Mouse (Mus musculus) left cerebral cortex, postnatal 14 days (tissue): ENCODE results near the gene Shkbp1. TPM values are rescaled to one million over a fixed set of nuclear protein-coding genes. Genes with fewer than 3 reads are reported as not detected.

ENCODE experiments used
- DNase-seq, 2 experiments: peaks; one replicate each; pipeline ENCODE4 v3.0.0; 2021 to 2022; ENCODE audit warnings: low spot score in 2 of 2, mixed read lengths in 1 of 2
- intact Hi-C: fragments of 180-260 bp; cut with DNase I; formaldehyde crosslinking; loops from one replicate; pipeline ENCODE4 v1.15.1; 2025
- total RNA-seq, 2 experiments: library from RNA; stranded (reverse); gene quantifications; 2 replicates each; pipeline ENCODE4 v1.2.3; 2021

The Shkbp1 gene
- total RNA-seq, 2 experiments from 2014 or later, result 22.2 to 27.4 TPM

- intact Hi-C loops, result loop anchor here (2.0 kb wide), 1 partner anchor 23 kb away; no protein-coding TSS in a partner anchor
- DNase-seq, result no peak
Measured at GRCm38 (mm10) chr7:27325697-27326096, 30.1 kb downstream of the Shkbp1 start.

- no peak for DNase-seq
- intact Hi-C loops, result no loop called here
Measured at GRCm38 (mm10) chr7:27324928-27325327, 30.9 kb downstream of the Shkbp1 start.

- DNase-seq, result no peak
- intact Hi-C loops, result no loop called here
Measured at GRCm38 (mm10) chr7:27324161-27324560, 31.7 kb downstream of the Shkbp1 start.

DNA sequence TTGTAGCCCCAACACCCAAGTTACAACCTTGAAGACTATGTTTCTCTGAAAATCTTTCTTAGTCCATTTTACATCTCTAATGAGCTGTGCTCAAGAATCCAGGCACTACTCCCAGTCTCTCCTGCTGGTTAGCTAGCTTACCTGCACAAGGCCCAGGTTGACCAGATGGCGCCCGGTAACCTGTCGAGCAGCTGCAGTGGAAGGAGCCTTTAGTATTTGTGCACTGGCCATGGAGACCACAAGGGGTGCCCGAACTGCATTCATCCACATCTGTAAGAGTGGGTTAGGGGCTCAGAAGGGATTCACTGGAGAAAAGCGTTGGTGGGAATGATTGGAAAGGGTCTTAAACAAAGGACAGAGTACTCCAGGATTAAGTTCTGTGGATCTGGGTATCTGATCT lies 32.8 kb downstream of the Shkbp1 start:
- intact Hi-C loops, result no loop called here
- no peak for DNase-seq

DNA sequence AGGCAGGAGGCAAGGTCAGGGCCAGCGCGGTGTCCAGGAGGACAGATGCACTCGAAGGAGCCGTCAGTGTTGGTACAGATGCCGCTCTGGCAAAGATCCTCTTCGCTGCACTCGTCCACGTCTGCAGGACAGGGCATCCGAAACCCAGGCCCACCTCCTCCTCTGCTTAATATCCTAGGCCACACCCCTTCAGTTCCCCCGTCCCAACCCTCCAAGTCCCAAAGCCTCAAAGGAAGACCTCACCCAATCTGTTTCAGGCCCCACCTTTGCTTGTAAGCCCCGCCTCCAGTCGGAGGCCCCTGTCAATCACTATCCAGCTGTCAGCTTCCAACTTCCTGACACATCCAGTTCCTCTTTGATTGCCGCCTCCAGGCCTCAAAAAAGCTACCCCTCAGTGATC lies 33.5 kb downstream of the Shkbp1 start:
- intact Hi-C loops, result no loop called here
- no peak for DNase-seq

DNA sequence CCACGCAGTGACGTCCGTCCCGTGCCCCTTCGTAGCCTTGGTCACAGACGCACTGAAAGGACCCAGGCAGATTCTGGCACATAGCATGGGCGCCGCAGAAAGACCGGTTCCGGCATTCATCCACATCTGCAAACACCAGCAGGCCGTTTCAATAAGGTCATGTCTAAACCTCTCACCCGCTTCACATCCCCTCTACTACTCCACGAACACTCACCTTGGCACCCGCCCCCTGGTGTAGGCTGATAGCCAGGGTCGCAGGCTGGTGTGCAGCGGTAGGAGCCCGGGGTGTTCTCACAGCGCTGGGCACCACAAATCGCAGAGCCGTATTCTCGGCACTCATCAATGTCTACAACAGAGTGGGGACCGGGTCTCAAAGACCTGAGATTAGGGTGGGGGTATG lies 36.4 kb downstream of the Shkbp1 start:
- intact Hi-C loops, result no loop called here
- DNase-seq, result no peak

DNA sequence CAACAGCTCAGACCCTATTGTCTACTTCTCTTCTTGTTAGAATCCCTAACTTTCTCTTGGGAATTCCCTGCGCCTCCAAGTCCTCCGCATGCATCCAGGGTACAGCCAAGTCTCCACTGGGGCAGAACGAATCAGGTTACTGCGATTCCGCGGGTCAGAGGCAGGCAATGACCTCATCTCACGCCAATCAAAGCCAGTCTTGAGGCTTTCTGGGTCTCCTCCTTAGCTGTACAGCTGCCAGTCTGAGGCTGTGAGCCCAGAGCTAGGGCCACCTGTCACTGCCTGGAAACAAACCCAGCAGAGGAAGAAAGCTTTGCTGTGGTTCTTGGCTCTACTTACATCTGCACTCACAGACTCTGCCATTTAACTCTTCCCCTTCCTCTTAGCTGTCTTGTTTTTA lies 39.9 kb downstream of the Shkbp1 start:
- DNase-seq, result peak in 1 of 2 experiments; percentile 58
- intact Hi-C loops, result no loop called here

DNA sequence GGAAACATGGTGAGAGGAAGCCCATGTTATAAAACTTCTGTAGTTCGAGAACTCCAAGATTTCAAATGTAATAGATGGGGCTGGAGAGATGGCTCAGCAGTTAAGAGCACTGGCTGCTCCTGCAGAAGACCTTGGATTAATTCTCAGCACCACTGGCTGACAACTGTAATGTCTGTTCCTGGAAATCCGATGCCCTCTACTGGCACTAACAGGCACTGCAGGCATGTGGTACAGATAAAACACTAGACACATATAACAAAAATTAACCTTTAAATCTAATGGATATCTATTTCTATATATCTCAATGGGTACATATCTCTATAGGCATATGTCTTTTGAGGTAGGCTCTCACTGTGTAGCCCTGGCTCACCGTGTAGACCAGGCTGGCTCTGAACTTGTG lies 41.4 kb downstream of the Shkbp1 start:
- DNase-seq, result no peak
- intact Hi-C loops, result no loop called here

DNA sequence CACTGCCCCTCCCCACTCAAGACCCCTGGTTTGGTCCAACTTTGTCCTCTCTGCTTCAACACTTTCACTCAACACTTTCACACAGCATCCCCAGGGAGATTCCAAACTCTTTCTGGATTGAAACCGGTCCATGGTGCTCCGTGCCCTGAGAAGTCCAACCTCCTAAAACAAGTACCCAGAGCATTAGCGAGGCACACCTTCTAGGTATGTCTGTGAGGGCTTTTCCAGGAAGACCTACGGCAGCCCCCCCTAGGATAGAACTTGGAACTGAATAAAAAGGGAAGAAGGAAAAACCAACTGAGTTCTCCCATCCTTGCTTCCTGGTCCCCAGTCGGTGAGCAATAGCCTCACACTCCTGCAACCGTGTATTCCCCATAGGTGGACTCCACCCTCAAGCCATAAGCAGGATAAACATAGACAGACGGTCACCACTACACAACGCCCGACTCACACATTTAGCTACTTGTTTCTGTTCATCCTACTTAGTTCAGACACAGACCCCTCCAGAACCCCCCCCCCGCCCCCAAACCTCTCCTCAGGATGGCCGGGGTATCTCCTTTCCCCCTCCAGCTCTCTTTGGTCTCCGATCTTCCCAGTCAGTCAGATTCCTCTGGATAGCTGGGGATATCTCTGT lies 44.1 kb downstream of the Shkbp1 start:
- intact Hi-C loops, result no loop called here
- no peak for DNase-seq

GRCm38 (mm10) chr7:27310996-27311535 lies 44.8 kb downstream of the Shkbp1 start:
- DNase-seq, result no peak
- intact Hi-C loops, result no loop called here

- intact Hi-C loops, result no loop called here
- no peak for DNase-seq
Measured at GRCm38 (mm10) chr7:27310306-27310705, 45.5 kb downstream of the Shkbp1 start.

- no peak for DNase-seq
- intact Hi-C loops, result no loop called here
Measured at GRCm38 (mm10) chr7:27309832-27310231, 46.0 kb downstream of the Shkbp1 start.

DNA sequence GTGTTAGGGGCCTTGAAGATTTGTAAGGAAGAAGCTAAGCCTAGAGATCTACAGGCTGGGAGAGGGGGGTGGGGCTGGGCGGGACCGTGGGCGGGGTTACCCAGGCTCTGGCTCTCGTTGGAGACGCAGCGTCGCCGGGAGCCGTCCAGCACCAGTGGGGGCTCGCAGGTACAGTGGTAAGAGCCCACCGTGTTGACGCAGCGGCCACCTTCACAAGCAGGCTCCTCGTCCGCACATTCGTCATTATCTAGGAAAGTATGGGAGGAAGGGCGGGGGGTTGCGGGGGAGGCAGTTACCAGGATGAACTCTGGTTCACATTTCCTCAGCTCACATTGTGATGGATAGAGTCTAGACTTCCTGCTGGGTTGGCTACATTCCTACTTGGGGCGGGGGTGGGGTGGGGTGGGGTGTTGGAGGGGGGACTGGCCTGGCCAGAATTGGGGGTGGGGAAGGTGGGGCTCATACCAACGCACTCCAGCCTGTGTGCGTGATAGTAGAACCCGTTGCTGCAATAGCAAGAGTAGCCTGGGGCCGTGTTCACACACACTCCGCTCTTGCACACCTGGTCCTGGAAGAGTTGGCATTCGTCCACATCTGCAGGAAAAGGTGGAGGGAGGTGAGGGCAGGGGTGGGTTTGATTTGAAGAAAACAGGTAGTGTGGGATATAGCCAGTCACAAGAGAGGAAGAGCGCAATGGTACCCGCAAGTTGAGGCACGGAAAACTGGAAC lies 46.8 kb downstream of the Shkbp1 start:
- DNase-seq, result no peak
- intact Hi-C loops, result no loop called here

DNA sequence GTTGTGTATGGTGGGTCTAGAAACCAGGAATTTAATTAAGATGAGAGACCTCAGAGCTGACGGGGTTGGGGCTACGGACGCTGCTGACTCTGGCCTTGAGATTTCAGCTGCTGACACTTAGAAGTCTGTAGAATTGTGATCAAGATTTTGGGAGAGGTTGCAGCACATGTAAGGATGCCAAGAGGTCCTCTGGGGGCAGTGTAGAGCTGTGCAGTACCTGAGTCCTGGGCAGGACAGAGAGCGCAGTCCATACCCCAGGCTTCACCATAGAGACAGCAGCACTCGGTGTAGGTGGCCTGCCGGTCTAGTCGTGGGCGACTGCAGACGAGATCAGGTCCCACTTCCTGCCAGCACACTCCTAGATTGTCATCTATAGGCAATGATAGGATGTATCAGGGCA lies 48.3 kb downstream of the Shkbp1 start:
- intact Hi-C loops, result no loop called here
- no peak for DNase-seq

DNA sequence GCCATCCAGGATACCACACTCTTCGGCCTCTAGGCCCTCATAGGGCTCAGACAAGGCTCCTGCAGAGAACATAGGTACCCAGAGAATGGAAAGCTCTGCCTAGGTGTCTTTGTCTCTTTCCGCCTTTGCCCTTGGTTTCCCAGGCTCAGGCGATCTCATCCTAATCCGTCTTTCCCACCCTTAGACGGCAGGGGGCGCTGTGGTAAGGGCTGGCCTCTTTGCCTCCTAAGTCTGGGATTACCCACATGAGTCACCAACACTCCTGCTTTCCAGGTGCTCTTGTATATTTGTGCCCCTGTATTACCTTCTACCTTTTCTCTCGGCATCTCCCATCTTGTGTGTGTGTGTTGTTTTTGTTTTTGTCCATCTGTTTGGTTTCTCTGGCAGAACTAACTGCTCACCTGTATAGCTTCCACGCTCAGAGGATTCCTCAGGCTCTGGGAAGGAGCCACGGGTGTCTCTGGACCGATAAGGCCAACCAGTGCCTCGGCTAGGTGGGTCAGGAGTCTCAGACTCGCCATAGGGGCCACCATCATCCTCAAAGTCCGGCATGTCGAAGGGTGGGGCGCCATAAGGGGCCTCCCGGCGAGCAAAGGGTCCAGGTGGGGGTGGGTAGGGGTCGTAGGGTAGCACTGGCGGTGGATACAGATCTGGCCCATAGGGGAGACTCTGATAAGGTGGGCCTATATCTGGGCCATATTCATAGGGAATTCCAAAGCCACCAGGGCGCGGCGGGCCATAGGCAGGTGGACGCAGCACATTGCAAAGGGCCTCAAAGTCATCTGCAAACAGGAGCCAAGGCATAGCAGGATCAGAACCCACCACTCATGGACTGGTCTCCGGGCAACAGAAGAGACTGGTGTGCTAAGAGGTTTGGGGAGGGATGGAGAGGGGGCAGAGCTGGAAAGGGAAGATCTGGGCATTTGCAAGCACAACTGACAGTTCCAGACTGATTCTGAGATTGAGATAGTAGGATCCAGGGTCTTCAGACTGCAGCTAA lies 49.4 kb downstream of the Shkbp1 start:
- intact Hi-C loops, result no loop called here
- DNase-seq, result no peak

GRCm38 (mm10) chr7:27305091-27305730 lies 50.6 kb downstream of the Shkbp1 start:
- intact Hi-C loops, result no loop called here
- DNase-seq, result no peak

- peak; percentile 76 to 79 for DNase-seq
Measured at GRCm38 (mm10) chr7:27302172-27302571, 53.6 kb downstream of the Shkbp1 start.

DNA sequence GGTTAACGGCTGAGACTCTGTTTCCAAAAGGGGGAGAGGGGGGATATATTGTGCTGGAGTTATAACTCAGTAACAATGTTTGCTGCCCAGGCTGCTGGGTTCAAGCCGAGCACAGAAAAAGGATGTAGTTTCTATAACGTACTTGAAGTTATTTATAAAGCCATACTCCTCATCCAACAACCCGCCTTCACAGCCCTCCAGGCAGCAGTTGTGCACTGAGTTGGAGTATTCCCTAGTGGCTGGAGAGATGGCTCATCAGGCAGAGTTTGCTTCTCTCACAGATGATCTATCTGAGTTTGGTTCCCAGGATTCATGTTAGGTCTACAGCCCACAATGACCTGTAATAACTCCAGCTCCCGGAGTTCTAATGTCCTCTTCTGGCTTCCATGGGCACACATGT lies 55.0 kb downstream of the Shkbp1 start:
- intact Hi-C loops, result no loop called here

More at GRCm38 (mm10) chr7:27302172-27302571, 53.6 kb downstream of the Shkbp1 start:
- intact Hi-C loops, result loop anchor here (2.0 kb wide), 1 partner anchor 25 kb away; no protein-coding TSS in a partner anchor

DNA sequence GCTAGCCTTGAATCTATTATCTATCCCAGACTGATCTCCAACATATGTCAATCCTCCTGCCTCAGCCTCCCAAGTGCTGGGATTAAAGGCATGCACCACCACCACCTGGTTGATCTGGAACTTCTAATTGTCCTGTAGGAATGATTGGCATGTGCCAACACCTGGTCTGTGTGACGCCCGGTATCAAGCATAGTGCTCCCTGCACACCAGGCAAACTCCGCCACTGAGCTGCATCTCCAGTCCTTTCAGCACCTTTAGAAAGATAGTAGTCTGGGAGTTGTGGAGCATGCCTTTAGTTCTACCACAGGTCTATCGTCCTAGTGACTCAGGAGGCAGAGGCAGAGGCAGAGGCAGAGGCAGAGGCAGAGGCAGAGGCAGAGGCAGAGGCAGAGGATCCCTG lies 55.5 kb downstream of the Shkbp1 start:
- intact Hi-C loops, result no loop called here
- DNase-seq, result no peak

More for the DNA sequence above, 55.0 kb downstream of the Shkbp1 start:
- DNase-seq, result no peak
